Mouse (Mus musculus) liver, postnatal 0 days (tissue): ENCODE results near the gene Col15a1. TPM values are rescaled to one million over a fixed set of nuclear protein-coding genes. Genes with fewer than 3 reads are reported as not detected.

ENCODE experiments used
- ATAC-seq: fragments of 200-750 bp; cut with Nextera tagmentation; 2 replicates; pipeline ENCODE4 v1.8.0; 2017; ENCODE audit warnings: mild to moderate bottlenecking, moderate library complexity
- DNase-seq: peaks from one replicate; pipeline ENCODE4 v3.0.0-alpha.2; 2016
- H3K27ac ChIP-seq: fragments of 300-500 bp; sonication (generic); 2 replicates; pipeline ENCODE4 v1.5.1; 2014; ENCODE audit warnings: antibody characterized with exemption, moderate library complexity, mild to moderate bottlenecking, low read depth
- H3K27me3 ChIP-seq: fragments of 300-500 bp; sonication (generic); 2 replicates; pipeline ENCODE4 v1.6.1; 2014; ENCODE audit warnings: low read length, control low read depth, mixed read lengths; ENCODE audit not compliant: insufficient read depth
- H3K36me3 ChIP-seq: fragments of 300-500 bp; sonication (generic); replicated peaks from 2 replicates; pipeline ENCODE4 v1.6.1; 2014; ENCODE audit warnings: mild to moderate bottlenecking, control low read depth, low read length, moderate library complexity, mixed read lengths; ENCODE audit not compliant: insufficient read depth
- H3K4me1 ChIP-seq: fragments of 300-500 bp; sonication (generic); 2 replicates; pipeline ENCODE4 v1.6.1; 2014; ENCODE audit warnings: antibody characterized with exemption, mild to moderate bottlenecking, control low read depth; ENCODE audit not compliant: insufficient read depth
- H3K4me2 ChIP-seq: fragments of 300-500 bp; sonication (generic); 2 replicates; pipeline ENCODE4 v1.6.1; 2014; ENCODE audit warnings: low read depth, mild to moderate bottlenecking, low read length, moderate library complexity, mixed read lengths
- H3K4me3 ChIP-seq: fragments of 300-500 bp; sonication (generic); 2 replicates; pipeline ENCODE4 v1.5.1; 2014; ENCODE audit warnings: low read depth, low read length
- H3K9ac ChIP-seq: fragments of 300-500 bp; sonication (generic); replicated peaks from 2 replicates; pipeline ENCODE4 v1.6.1; 2014; ENCODE audit warnings: mild to moderate bottlenecking, moderate library complexity
- H3K9me3 ChIP-seq: fragments of 300-500 bp; sonication (generic); 2 replicates; pipeline ENCODE4 v1.6.1; 2016; ENCODE audit warnings: mild to moderate bottlenecking, control low read depth, low read length, mixed read lengths
- CTCF ChIP-seq: sonication (generic); IDR thresholded peaks from 2 replicates; pipeline ENCODE4 v1.5.1; 2016; ENCODE audit warnings: antibody characterized with exemption, low read depth
- EP300 ChIP-seq: IDR thresholded peaks from 2 replicates; pipeline ENCODE4 v1.6.1; 2016; ENCODE audit warnings: antibody characterized with exemption, low read depth, mild to moderate bottlenecking
- WGBS: fragments of 180-500 bp; shearing (Covaris S2); extraction: QIAGEN DNeasy Blood & Tissue Kit; methylation state at CpG from one replicate; pipeline ENCODE4 v1.1.7; 2014; ENCODE audit not compliant: insufficient replicate concordance; 5-methylcytosine and 5-hydroxymethylcytosine counted together
- polyA plus RNA-seq: library from polyadenylated mRNA; unstranded; fragments of >200 nt; fragmentation: Nextera tagmentation; extraction: Ambion mirVana; gene quantifications from 2 replicates; pipeline ENCODE4 v1.2.1, GENCODE M21; 2015

The Col15a1 gene
- polyA plus RNA-seq, 1 experiment from 2014 or later, result 0.28 TPM

DNA sequence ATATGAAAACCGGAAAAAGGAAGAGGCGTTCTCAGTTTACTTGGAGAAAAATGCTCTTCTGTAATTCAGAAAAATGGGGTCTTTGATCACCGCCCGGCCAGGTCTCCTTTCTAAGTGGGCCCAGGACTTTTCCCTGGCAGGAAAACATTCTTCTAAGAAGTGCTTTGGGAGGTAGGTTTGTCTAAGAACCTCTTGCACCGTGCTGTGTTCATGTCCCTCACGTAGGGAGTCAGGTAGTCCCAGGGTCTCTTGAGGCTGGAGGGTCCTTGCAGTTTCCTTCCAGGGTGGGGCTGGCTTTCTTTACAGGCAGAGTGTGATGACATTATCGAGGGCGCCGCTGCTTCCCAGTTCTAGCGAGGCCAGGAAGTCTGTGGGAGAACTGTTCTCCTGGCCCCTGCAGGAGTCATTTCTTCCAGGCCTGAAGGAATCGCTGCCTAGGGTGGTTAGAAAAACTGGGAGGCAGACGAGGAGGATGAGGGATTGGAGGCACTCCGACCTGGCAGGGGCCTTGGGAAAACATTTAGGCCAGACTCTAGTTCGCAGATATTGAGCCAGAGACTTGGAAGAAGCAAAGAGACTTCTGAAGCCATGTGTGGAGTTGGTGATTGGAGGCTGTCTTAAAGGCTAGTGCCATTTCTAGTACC is 25.4 kb downstream of the Col15a1 start:
- Histone ChIP-seq H3K27ac (no peak overlapping the region), H3K4me2 (no peak overlapping the region), H3K9ac (no peak overlapping the region), H3K36me3 (no peaks in the 10 kb centered on the region), H3K27me3 (no peaks in the 10 kb centered on the region), H3K4me3 (no peak overlapping the region), H3K9me3 (no peaks in the 10 kb centered on the region), H3K4me1 (no peaks in the 10 kb centered on the region)
- DNase-seq (no peak), ATAC-seq (no peak)
- WGBS, result 65% methylated on average over 14 of the region's 14 CpGs
- TF ChIP-seq CTCF, result no peak
- TF ChIP-seq EP300, result no peak

DNA sequence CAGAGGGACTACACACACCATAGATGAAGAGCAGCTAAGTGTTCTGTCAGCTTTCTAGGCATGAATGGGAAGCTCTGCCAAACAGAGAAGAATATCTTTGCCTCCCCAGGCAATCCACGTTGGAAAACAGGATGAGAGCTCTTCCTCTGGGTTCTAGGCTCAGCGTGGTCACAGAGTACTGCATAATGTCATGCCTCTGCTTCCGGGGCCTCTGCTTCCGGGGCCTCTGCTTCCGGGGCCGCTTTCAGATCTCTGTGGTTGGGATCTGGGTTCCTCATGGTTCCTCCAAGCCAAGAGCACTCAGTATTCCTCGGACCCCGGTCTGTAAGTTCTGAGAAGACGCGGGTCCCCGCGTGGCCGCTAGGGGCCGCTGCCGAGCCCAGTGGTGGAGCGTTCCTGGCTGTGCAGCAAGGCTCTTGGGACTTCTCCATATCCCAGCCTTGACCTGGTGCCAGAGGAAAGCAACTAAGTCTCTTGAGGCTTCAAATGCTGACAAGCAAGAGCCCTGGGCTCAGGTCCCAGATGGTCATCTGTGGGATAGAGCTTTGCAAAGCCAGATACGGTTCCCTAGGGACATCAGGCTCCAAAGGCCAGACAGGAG is 26.8 kb downstream of the Col15a1 start:
- ATAC-seq (0 out of 2 replicates have a peak, but pooled peaks have one; percentile 25), DNase-seq (peak; percentile 79)
- Histone ChIP-seq H3K36me3 (no peaks in the 10 kb centered on the region), H3K9me3 (no peaks in the 10 kb centered on the region), H3K4me2 (no peak overlapping the region), H3K4me3 (no peak overlapping the region), H3K9ac (no peak overlapping the region), H3K27me3 (no peaks in the 10 kb centered on the region), H3K27ac (no peak overlapping the region), H3K4me1 (no peaks in the 10 kb centered on the region)
- peak; percentile 91 for TF ChIP-seq CTCF
- TF ChIP-seq EP300, result no peak
- WGBS, result 14% methylated on average over 17 of the region's 17 CpGs

DNA sequence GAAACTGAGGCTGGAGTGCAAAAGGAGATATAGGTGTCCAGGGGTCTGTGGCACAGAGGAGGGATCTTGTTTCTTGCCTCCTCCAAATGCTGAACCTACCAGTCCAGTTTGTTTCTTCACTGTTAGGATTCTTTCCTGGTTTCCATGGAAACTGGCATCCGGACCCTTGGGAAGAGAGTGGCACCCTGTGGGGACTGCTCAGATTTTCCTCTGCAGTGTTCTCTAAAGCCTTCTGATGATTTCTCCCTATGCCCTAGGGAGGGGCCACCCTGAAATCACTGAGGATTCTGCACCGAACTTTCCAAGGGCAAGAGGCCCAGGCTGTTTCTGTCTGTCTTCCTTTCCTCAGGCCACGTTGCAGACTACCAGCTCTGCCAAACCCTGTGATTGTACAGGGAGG is 27.4 kb downstream of the Col15a1 start:
- ATAC-seq (no peak), DNase-seq (no peak)
- Histone ChIP-seq H3K4me2 (no peak overlapping the region), H3K27me3 (no peaks in the 10 kb centered on the region), H3K9me3 (no peaks in the 10 kb centered on the region), H3K27ac (no peak overlapping the region), H3K36me3 (no peaks in the 10 kb centered on the region), H3K9ac (no peak overlapping the region), H3K4me1 (no peaks in the 10 kb centered on the region), H3K4me3 (no peak overlapping the region)
- no peak for TF ChIP-seq EP300
- TF ChIP-seq CTCF, result no peak
- 61% methylated on average over 3 of the region's 3 CpGs for WGBS

DNA sequence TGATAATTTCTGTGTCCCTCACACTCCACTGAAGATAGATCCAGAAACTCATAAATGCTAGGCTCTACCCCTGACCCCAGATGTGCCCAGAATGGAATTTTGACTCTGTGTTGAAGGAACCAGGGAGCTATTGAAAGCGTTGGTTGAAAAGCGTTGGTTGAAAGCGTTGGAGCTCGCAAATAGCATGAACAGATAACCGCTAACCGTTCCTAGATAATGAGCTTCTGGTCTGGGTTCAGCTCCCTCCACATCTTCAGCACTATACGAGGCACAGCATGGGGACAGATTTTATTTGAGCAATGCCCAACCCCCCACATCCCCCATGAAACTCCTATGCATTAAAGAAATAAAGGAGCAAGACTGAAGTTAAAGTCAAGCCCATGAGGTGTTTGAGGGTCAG is 28.1 kb downstream of the Col15a1 start:
- Histone ChIP-seq H3K4me2 (no peak overlapping the region), H3K9me3 (no peaks in the 10 kb centered on the region), H3K27ac (no peak overlapping the region), H3K36me3 (no peaks in the 10 kb centered on the region), H3K4me3 (no peak overlapping the region), H3K4me1 (no peaks in the 10 kb centered on the region), H3K27me3 (no peaks in the 10 kb centered on the region), H3K9ac (no peak overlapping the region)
- 70% methylated on average over 7 of the region's 7 CpGs for WGBS
- no peak for DNase-seq
- TF ChIP-seq EP300, result no peak
- TF ChIP-seq CTCF, result no peak
- no peak for ATAC-seq

GRCm38 (mm10) chr4:47237220-47237619 is 29.3 kb downstream of the Col15a1 start:
- Histone ChIP-seq H3K4me3 (no peak overlapping the region), H3K27me3 (no peaks in the 10 kb centered on the region), H3K4me1 (peaks cover 3% of the 10 kb centered on the region; the same call in 1 of the 2 replicates), H3K27ac (no peak overlapping the region), H3K9me3 (no peaks in the 10 kb centered on the region), H3K4me2 (no peak overlapping the region), H3K36me3 (no peaks in the 10 kb centered on the region), H3K9ac (no peak overlapping the region)
- TF ChIP-seq CTCF, result no peak
- TF ChIP-seq EP300, result no peak
- 50% methylated on average over 15 of the region's 15 CpGs for WGBS
- DNase-seq (no peak), ATAC-seq (no peak)

- no peaks in the 10 kb centered on the region for H3K9me3 ChIP-seq
- ATAC-seq (peak; percentile 40), DNase-seq (no peak)
- no peak overlapping the region for H3K27ac ChIP-seq
- peaks cover 3% of the 10 kb centered on the region; the same call in 1 of the 2 replicates for H3K4me1 ChIP-seq
- no peaks in the 10 kb centered on the region for H3K27me3 ChIP-seq
- H3K4me3 ChIP-seq, result no peak overlapping the region
- no peak for TF ChIP-seq CTCF
- no peak for TF ChIP-seq EP300
- WGBS, result 67% methylated on average over 6 of the region's 6 CpGs
- H3K36me3 ChIP-seq, result no peaks in the 10 kb centered on the region
- no peak overlapping the region for H3K4me2 ChIP-seq
- H3K9ac ChIP-seq, result no peak overlapping the region
Observed at GRCm38 (mm10) chr4:47239114-47239513, 31.2 kb downstream of the Col15a1 start.
